Mouse (Mus musculus) common myeloid progenitor, adult 5-6 weeks (primary cell): ENCODE data around the gene Rad51b. TPM values are rescaled to one million over a fixed set of nuclear protein-coding genes. Genes with fewer than 3 reads are reported as not detected.

ENCODE experiments used
- ATAC-seq: replicated peaks from 2 replicates; pipeline ENCODE4 v1.8.0; 2016; ENCODE audit warnings: low read depth, mild to moderate bottlenecking, moderate TSS enrichment, inconsistent platforms; ENCODE audit not compliant: poor library complexity, severe bottlenecking
- total RNA-seq: library from RNA; stranded (forward); fragments of 200-1000, 187-1606 nt; gene quantifications from 2 replicates; pipeline ENCODE4 v1.2.3, GENCODE M21; 2017

Rad51b gene
- total RNA-seq, 1 experiment from 2014 or later: 10.8 TPM

GRCm38 (mm10) chr12:79663131-79663892 is 366.2 kb downstream of the Rad51b start:
- ATAC-seq: no peak

GRCm38 (mm10) chr12:79663893-79664574 is 367.0 kb downstream of the Rad51b start:
- no peak for ATAC-seq

GRCm38 (mm10) chr12:79674846-79675439 is 377.9 kb downstream of the Rad51b start:
- ATAC-seq: no peak

- ATAC-seq: no peak
Observed at GRCm38 (mm10) chr12:79675440-79676176, 378.5 kb downstream of the Rad51b start.

- ATAC-seq: no peak
Observed at GRCm38 (mm10) chr12:79676251-79676650, 379.2 kb downstream of the Rad51b start.

GRCm38 (mm10) chr12:79676896-79677295 is 379.8 kb downstream of the Rad51b start:
- ATAC-seq: 0 out of 2 replicates have a peak, but pooled peaks have one; percentile 25

GRCm38 (mm10) chr12:79679251-79679901 is 382.3 kb downstream of the Rad51b start:
- ATAC-seq: no peak

- no peak for ATAC-seq
Observed at GRCm38 (mm10) chr12:79679941-79680697, 383.0 kb downstream of the Rad51b start.

- ATAC-seq: no peak
Observed at GRCm38 (mm10) chr12:79680698-79681072, 383.6 kb downstream of the Rad51b start.

GRCm38 (mm10) chr12:79681571-79681970 is 384.5 kb downstream of the Rad51b start:
- ATAC-seq: no peak

GRCm38 (mm10) chr12:79683350-79683749 is 386.3 kb downstream of the Rad51b start:
- no peak for ATAC-seq

GRCm38 (mm10) chr12:79683759-79684158 is 386.7 kb downstream of the Rad51b start:
- no peak for ATAC-seq

GRCm38 (mm10) chr12:79684338-79684737 is 387.3 kb downstream of the Rad51b start:
- ATAC-seq: no peak

GRCm38 (mm10) chr12:79686594-79687325 is 389.7 kb downstream of the Rad51b start:
- no peak for ATAC-seq

- no peak for ATAC-seq
Observed at GRCm38 (mm10) chr12:79687683-79688386, 390.8 kb downstream of the Rad51b start.

- ATAC-seq: no peak
Observed at GRCm38 (mm10) chr12:79689299-79689698, 392.2 kb downstream of the Rad51b start.

- ATAC-seq: peak; percentile 47
Observed at GRCm38 (mm10) chr12:79691929-79692862, 395.1 kb downstream of the Rad51b start.
